Mouse (Mus musculus): ENCODE data around the gene Fam219b. TPM values are rescaled to one million over a fixed set of nuclear protein-coding genes. Genes with fewer than 3 reads are reported as not detected.

The Fam219b gene
- polyA plus RNA-seq, 1 experiment: 9.1 TPM

DNA sequence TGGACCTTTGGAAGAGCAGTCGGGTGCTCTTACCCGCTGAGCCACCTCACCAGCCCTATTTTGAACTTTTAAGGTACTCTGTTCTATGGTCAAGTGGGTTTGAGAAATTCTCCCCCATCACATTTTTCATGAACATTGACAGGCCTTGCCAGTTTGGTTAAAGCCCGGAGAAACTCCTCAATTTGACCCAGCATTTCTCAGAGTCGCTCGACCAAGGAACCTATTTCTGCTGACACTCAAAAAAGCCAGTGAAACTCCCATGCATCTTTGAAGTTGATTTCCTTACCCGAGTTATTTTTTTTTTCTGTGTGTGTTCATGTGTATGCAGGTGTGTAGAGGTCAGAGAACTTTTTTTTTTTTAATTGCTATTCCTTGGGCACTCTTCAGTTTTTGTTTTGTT is 27.3 kb downstream of the Fam219b start:
- no peak for DNase-seq (ENCODE audit: low read depth)

DNA sequence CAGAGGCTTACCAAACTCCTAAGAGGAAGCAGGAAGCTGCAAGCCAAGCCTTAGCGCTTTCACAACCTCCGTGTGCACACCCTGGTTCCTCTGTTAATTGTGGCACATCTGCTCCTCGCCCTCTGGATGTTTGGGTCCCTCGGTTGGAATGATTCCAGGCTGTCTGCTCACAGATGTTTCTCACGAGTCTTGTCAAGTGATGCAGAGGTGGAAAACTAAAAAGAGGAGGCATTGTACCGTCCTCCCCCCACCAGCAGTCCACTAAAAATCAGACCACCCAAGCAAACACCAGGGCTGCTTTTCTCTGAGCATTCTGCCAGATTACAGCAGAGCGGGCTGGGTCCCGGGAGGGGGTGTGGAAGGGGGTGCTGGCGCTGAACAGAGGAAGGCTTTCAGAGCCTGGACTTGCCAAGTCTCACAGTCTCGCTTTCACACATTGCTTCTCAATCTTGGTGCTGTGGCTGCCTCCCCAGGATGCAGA is 28.5 kb downstream of the Fam219b start:
- no peak for DNase-seq (ENCODE audit: low read depth)

DNA sequence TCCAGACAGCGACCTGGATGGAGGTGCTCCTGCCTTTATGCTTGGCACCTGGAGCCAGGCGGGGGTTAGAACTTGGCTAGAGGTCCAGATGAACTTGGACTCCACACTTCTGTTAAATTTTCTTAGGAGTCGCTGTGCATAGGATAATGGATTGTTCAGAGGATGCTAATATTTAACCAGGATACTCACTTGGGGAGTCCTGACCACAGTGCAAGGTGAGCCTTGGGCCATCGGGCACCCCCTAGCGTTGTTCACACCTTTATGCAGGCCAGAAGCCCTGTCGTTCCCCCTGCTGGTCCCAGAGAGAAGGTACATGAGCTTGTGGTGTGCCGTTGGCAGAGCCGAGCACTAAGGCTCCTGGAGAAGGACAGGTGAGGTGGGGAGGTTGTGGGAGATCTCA is 29.5 kb downstream of the Fam219b start:
- no peak for DNase-seq (ENCODE audit: low read depth)

DNA sequence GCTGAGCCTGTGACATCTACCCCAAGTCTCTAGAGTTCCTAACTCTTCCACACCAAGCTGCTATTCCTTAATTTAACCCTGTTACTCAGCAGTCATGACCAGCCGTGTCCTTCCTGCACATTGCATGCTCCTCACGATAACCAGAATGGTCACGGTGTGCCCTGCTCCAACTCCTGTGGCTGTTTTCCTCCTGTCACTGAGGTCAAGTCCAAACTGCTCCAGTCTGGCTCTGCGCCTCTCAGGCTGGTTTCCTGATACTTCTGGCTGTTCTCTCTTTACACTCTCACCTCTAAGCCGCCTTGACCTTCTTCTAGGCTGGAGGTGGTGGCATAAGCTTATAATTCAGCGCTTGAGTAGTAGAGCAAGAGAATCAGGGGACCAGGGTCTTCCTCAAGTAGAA is 31.2 kb downstream of the Fam219b start:
- no peak for DNase-seq (ENCODE audit: low read depth)

DNA sequence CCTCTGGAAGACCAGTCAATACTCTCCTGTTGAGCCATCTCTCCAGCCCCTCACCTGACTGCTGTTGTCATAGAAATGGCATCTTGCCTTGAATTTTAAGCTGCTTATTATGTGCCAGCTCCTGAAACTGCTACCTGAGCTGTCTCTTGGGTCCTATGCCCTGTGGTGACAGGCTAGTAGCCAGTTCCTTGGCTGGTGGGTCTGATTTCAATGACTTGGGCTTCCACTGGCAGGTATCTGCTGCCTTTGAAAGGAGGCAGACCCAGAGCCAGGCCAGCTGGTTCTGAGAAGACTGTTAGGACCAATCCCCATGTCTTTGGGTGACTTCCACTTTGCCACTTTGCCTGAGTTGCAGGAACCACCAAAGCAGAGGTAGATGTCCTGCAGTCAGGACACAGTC is 37.1 kb downstream of the Fam219b start:
- no peak for DNase-seq (ENCODE audit: low read depth)

DNA sequence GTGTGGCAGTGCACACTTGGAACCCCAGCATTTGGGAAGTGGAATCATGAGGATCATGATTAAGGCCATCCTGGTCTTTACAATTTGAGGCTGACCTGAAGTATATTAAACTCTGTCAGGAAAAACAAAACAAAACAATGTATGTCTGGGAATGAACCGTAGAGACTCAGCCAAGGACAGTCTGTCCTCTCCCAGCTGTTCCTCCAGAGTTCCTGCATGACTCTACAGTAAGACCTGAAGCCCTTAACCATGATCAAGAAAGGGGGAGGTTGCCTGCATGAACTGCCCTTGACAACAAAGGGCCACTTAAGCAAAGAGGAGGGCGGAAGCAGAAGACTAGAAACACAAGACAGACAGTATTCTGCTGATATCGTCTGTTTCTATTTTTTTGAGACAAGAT is 38.2 kb downstream of the Fam219b start:
- DNase-seq (ENCODE audit: low read depth): no peak

DNA sequence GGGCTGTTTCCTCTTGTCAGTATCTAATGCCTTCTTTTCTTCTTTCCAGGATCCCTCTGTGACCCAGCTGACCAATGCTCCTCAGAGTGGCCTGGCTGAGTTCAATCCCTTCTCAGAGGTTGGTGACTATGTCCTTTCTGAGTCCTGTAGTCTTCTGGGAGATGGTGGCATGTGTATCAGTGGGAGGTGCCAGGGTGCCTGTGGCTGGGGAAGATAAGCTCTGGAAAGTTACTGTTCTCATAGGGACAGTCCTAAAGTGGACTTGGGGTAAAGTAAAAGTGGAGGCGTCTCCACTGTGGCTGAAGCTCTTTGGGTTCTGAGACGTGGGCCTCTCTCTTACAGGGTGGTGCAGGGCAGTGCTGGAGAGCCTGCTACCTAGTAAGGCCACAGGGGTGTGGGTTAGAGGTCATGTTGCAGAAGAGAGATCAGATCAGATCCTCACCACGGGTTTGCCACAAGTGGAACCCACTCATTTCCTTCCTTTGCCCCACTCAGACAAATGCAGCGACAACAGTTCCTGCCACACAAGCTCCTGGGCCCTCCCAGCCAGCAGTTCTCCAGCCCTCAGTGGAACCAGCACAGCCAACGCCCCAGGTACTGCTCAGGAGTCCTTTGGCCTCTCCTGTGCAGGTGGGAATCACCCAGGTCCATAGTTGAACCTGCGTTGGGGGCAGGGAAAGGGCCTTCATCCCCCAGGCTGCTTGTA is 40.0 kb downstream of the Fam219b start:
- DNase-seq (ENCODE audit: low read depth): no peak

DNA sequence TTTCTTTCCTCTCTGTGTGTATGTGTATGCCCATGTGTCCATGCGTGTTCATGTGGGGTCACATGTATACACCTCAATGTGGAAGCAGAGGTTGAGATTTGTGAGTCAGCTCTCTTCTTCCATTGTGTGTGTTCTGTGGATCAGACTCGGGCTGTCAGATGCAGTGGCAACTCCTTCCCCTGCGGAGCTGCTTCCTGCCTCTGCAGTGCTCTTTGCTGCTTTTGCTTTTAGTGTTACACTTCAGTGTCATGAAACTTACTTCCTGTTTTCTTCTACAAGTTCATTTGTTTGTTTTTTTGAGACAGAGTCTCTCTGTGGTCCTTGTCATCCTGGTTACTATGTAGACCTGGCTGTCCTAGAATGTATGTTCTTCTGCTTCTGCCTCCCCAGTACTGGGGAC is 47.7 kb downstream of the Fam219b start:
- DNase-seq (ENCODE audit: low read depth): no peak

DNA sequence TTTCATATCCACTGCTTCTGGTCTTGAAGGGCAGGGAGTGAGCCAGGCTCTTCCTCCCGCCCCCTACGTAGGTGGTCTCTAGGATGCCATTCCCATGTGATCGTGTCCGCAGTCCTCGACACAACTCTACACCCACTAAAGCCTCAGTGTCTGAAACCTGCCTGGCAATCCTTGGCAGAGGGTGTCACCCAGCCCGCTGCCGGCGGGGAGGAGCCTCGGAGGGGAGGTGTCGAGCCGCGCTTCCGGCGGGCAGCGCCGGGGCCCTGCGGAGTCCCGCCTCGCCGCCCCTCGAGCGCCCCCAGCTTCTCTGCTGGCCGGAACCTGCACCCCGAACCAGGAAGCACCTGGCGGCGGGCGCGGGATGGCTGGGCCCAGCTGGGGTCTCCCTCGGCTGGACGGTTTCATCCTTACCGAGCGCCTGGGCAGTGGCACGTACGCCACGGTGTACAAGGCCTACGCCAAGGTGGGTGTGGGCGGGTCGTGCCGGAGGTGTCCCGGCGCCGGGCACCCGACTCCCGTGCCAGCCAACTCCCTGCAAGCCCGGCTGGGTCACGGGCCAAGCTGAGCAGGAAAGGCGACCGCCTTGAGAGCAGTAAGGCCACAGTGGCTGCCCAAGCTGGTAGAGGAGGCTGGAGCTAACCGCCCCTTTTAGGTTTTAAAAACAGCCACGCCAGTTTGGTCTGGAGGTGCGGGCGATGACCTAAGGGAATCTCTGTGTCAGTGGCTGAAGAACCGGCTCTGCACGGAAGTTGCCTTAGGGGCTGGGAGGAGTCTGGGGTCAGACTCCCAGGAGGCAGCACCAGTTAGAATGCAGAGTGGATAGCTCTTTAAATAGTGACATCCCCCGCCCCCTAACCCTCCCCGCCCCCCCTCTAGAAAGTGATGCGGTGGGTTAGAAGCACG is 52.1 kb downstream of the Fam219b start, which contains the start of gene Ulk3:
Gene Ulk3, plus strand, starts transcription at position 229 of the 903 bp plus-strand sequence.
- peak; percentile 36 for DNase-seq (ENCODE audit: low read depth)

DNA sequence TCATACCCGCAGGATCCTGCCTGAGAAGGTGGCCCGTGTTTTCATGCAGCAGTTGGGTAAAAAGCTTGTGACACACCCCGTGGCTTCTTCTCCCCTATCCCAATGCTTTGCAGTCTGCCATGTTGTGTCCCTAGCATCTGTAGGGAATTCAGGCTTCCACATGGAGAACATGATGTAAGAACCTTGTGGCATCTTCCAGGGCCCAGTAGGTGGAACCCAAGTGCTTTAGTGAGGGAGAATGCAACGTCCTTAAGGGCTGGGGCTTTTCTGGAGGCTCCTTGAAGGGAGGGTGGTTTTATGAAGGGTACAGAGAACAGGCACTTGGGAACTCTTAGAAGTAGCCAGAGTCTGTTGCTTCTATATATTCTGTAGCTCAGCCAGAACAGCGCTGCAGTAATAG is 53.4 kb downstream of the Fam219b start:
- DNase-seq (ENCODE audit: low read depth): no peak

Other genes with a start within 250 kb of the Fam219b start
- gene Ppcdc, start 97.4 kb upstream of the Fam219b start, polyA plus RNA-seq (2012; rRNA removed): 51.6 and 57.3 TPM in 2 replicates
- gene Scamp5, start 69.5 kb upstream of the Fam219b start, polyA plus RNA-seq (2012; rRNA removed): 41.8 and 50.0 TPM in 2 replicates
- gene Rpp25, start 33.5 kb upstream of the Fam219b start, polyA plus RNA-seq (2012; rRNA removed): 0.74 and 0.93 TPM in 2 replicates
- gene Cox5a, start 16.3 kb upstream of the Fam219b start, polyA plus RNA-seq (2012; rRNA removed): 202 and 206 TPM in 2 replicates
- gene Mpi, start 15.2 kb downstream of the Fam219b start, polyA plus RNA-seq (2012; rRNA removed): 61.7 and 76.0 TPM in 2 replicates
- gene Scamp2, start 23.4 kb downstream of the Fam219b start, polyA plus RNA-seq (2012; rRNA removed): 109 and 114 TPM in 2 replicates
- 46.2 and 47.9 TPM in 2 replicates for gene Ulk3, start 51.9 kb downstream of the Fam219b start, polyA plus RNA-seq (2012; rRNA removed)
- gene Cplx3, start 68.8 kb downstream of the Fam219b start, polyA plus RNA-seq (2012; rRNA removed): not detected in 2 replicates
- gene Lman1l, start 83.2 kb downstream of the Fam219b start, polyA plus RNA-seq (2012; rRNA removed): not detected in 2 replicates
- 41.3 and 58.2 TPM in 2 replicates for gene Csk, start 116.1 kb downstream of the Fam219b start, polyA plus RNA-seq (2012; rRNA removed)
- gene Cyp1a2, start 146.2 kb downstream of the Fam219b start, polyA plus RNA-seq (2012; rRNA removed): 0.08 and 0.67 TPM in 2 replicates
- 1.3 TPM in 2 replicates for gene Cyp1a1, start 150.4 kb downstream of the Fam219b start, polyA plus RNA-seq (2012; rRNA removed)
- 11.7 and 14.0 TPM in 2 replicates for gene Edc3, start 171.0 kb downstream of the Fam219b start, polyA plus RNA-seq (2012; rRNA removed)
- gene Clk3, start 228.3 kb downstream of the Fam219b start, polyA plus RNA-seq (2012; rRNA removed): 92.6 and 97.5 TPM in 2 replicates

Data from gonadal fat pad, adult 2 months (tissue).